Mouse (Mus musculus): ENCODE measurements around the gene Rtkn.

The Rtkn gene

DNA sequence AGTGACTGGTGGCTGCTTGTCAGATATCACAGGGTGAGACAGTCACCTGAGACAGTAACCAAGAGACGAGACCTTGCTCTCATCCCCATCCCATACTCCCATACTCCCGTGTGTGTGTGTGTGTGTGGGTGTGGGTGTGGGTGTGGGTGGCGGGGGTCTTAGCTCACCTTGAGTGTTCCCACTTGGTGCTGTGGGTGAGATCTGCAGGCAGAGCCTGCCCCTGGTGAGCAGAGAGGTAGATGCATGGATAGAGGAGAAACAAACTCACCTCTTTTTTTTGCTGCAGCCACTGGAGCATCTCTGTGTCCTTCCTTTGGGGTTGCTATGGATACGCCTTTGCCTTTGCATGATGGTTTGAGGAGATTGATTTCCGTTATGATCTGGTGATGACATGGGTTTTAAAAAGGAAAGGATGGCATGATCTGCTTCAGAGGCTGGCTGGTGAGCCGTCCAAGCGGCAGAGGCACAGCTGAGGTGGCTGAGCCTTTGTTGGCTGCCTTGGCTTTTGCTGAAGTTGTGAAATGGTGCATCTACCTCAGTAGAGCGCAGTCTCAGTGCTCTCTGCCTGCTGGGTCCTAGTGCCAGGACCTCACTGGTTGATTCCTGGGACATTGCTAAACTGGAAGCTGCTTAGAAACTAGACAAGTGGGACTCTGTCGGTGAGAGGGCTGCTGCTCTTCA is 37.1 kb downstream of the Rtkn start:
- 40% methylated on average over 9 of the region's 9 CpGs for WGBS

DNA sequence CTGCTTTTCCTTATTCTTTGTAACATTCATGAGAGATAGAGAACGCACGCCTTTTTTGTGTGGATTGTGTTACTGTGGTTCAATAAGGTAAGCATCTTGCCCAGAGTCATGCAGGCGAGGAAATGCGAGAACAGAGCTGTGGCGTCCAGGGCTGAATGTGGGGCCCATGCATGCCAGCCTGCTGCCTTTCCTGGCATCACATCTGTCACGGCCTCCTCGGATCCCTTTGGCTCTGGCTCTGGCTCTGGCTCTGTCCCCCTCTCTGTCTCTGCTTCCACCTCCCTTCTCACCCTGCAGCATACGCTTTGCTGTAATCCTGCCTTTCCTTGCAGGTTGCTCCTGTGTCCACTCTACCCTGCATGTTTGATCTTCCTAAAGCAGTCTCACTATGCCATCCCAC is 40.7 kb downstream of the Rtkn start:
- WGBS = 47% methylated on average over 8 of the region's 8 CpGs

DNA sequence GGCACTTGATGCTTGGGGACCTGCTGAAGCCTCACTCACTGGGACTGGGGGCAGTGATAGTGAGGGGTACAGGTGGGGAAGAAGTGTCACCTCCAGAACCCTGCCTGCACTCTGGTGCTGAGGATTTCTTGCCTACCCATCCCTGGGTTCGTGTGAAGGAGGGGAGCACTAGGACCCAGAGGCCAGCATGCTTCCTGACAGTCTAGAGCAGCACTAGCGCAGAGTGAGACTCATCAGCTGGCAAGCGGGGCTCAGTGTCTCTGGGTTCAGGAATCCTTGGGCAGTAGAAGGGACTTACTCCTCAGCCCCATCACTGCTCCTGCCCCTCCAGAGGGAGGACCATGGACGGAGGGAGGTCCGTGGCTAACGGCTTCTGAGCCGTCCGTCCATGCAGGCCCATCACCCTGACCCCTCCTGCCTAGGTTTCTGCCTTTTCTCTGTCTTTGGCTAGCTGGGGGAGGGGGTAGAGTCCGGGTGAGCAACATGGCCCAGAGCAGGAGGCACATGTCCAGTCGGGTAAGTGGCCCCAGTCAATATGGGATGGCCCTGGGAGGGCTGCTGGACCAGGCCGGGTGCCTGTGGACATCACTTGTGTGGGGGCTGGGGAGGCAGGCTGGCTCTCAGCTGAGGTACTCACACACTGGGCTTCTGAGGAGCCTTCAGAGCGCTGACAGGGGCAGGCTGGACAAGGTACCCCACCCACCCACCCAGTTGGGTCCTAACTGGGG is 44.3 kb downstream of the Rtkn start:
- 14% methylated on average over 12 of the region's 12 CpGs for WGBS

DNA sequence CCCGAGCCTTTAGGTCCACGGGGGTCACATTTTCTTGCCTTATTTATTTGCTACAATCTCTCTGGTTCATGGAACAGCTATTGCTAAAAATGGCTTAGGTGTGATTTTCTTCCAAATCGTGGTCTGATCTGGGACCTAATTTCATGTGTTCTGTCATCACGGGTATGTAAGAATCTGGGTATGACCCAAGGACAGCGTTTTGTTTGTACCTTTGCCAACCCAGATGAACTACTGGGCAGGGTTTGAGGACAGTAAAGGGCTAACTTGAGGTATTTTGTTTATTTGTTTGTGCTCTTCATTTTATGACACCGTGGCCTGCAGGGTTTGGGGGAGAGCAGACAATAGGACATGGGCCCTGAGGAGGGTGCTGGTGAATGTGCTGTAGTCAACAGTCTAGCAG is 45.3 kb downstream of the Rtkn start:
- WGBS = 44% methylated on average over 6 of the region's 6 CpGs

DNA sequence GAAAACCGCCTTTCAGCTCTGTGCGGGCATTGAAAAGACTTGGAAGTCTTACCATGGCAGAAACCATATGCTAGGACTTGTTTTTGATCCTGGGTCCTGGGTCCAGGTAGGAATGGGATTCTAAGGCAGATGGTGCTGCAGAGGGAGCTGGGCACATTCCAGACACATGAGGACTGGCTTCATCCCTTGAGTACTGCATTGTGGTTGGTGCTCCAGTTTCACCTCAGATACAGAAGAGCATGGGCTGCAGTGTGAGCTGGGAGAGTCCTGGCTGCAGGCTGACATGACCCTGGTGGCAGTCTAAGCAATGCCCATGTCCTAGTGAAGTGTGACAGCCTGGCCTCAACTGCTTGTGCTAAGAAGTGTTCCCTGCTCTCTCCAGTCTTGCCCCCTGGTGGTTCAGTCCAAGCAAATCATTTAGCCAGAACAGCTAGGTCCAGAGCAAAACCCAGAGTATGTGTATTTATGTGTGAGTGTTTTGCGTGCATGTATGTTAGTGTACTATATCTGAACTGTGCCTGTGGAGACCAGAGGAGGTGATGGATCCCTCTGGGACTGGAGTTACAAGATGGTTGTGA is 49.7 kb downstream of the Rtkn start:
- WGBS = 55% methylated on average over 3 of the region's 3 CpGs

DNA sequence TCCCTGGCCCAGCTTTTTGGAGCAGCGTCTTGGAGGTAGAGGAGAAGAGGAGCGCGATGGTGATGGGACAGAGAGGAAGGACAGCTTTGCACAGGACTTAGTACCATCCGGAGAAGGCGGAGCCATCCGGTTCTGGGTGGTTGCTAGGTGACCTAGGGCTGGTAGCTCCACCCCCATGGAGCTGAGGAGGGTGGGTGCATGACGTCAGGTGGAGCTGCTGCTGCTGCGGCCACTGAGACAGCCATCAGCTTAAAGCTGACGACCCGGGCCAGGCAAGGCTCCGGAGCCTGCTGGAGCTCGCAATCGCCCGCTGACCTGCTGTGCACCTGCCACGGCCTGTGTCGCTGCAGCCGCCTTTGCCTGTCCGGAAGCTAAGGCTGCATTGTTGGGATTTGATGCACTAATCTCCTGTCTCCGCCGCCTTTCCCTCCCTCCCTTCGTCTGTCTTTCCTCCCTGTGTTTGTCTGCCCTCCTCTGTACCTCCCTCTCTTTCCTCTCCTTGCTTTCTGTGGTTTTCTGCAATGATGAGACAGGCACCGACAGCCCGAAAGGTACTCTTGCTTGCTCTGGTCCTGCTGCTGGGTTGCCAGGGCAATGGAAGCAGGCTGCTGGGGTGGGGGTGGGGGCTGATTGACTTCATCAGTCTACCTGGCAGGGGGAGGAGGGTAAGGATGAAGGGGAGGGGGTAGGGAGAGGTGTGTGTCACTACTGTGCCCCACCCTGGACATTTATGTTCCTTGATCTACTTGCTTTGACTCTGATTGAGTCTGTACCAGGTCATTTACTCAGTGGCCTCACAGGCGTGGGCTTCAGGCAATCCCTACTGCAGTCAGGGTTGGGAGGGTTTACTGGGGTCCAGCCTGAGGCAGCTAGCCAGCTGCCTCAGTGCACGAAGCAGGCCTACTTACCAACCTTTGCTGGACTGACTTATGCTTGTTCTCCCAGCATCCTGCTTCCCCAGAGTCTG is 50.9 kb downstream of the Rtkn start:
- WGBS = 14% methylated on average over 25 of the region's 25 CpGs

DNA sequence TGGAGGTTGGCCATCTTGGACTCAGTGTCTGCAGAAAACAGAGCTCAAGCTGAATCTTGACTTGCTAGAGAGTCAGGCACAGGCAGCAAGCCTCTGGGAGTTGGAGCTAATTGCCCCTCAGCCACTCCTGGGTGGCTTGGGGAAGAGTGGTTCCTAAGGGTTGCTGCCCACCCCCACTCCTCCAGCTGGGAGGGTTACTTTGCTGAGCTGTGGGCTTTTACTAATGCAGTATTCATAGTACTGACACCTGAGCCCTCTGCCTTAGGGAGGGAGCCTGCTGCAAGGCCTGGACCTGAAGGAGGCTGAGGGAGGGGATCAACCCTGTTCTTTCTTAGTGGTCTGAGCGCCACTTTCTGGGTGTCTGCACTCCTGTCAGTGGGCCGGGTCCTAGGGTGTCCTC is 51.7 kb downstream of the Rtkn start:
- 57% methylated on average over 2 of the region's 2 CpGs for WGBS

DNA sequence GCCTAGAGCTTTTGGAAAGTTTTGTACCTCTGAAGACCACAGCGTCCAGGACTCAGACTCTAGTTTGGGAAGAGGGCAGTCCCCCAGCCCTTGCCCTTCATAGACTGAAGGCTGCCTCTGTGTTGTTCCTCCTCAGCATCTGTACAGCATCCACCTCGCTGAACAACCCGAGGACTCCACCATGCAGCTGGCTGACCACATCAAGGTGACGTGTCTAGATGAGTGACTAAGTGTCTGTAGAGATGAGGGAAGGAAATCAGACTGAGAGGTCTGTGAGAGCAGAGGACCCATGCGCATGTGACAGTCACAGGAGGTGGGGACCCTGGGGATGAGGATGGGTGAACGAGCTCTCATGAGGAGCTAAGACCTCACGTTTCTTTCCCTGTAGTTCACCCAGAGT is 58.3 kb downstream of the Rtkn start:
- WGBS = 87% methylated on average over 7 of the region's 7 CpGs

DNA sequence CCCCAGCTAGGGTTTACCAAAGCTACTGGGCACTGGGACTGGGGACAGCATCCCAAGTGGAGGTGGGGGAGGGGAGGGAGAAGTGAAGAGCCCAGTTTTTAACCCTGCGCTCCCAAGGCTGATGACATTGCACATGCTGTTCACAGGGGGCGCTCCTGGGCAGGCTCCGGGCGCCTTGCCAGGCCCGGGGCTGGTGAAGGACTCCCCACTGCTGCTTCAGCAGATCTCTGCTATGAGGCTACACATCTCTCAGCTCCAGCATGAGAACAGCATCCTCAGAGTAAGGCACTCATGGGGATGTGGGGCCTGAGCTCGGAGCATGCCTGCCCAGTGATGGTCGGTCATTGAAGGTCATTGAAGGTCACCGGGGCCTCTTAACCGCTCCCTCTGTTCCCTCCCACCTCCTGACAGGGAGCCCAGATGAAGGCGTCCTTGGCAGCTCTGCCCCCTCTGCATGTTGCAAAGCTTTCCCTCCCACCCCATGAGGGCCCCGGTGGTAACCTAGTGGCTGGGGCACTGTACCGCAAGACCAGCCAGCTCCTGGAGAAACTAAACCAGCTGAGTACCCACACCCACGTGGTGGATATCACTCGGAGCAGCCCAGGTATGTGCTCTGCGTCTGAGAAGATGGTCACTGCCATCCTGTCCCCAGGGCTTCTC is 62.2 kb downstream of the Rtkn start:
- WGBS = 35% methylated on average over 15 of the region's 15 CpGs
